Mouse (Mus musculus) olfactory bulb, adult 2 months (tissue): ENCODE results near the gene Sdc3.

Source experiments
- CTCF ChIP-seq: fragments of 200-500 bp; IDR thresholded peaks from 2 replicates; pipeline ENCODE4 v1.5.1; 2012; ENCODE audit warnings: low read depth, mild to moderate bottlenecking, low read length, moderate library complexity; ENCODE audit not compliant: insufficient read depth
- POLR2A ChIP-seq: fragments of 200-500 bp; IDR thresholded peaks from 2 replicates; pipeline ENCODE4 v1.6.1; 2012; ENCODE audit warnings: mild to moderate bottlenecking, low read depth, low read length, moderate library complexity; ENCODE audit not compliant: insufficient read depth

- TF ChIP-seq POLR2A (no peak), CTCF (no peak)
Measured at GRCm38 (mm10) chr4:130806746-130807145, 14.4 kb downstream of the Sdc3 start.
